Mouse (Mus musculus) liver, postnatal 0 days (tissue): ENCODE results near the gene Fbrs.

Experiments used
- CTCF ChIP-seq: sonication (generic); IDR thresholded peaks from 2 replicates; pipeline ENCODE4 v1.5.1; 2016; ENCODE audit warnings: antibody characterized with exemption, low read depth
- EP300 ChIP-seq: IDR thresholded peaks from 2 replicates; pipeline ENCODE4 v1.6.1; 2016; ENCODE audit warnings: antibody characterized with exemption, low read depth, mild to moderate bottlenecking

DNA sequence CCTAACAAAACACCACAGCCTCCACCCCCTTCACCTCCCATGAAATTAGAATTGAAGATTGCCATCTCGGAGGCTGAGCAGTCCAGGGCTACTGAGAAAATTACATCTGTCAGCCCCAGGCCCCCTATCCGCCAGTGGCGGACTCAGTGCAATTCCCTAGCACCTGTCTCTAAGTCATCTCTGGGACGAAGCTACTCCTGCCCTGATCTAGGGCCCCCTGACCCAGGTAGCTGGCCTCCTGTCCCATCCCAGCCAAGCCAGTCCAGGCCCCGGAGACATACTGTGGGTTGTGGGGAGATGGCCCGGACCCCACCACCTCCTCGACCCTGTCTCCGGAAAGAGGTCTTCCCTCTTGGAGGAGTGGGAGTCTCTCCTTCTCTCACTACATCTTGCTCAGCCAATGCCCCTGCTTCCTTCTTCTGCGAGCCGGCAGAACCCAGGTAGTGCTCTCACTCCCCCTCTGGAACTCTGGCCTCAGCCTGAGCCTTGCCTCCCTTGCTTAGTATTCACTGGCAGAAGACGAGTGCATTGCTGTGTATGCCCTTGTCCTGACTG lies 3.7 kb upstream of the Fbrs start:
- no peak for TF ChIP-seq CTCF
- no peak for TF ChIP-seq EP300
